Mouse (Mus musculus) embryonic facial prominence, embryonic 11.5 days (tissue): Measurements from ENCODE around the gene Psip1. TPM values are rescaled to one million over a fixed set of nuclear protein-coding genes. Genes with fewer than 3 reads are reported as not detected.

Experiments used
- ATAC-seq: fragments of 200-750 bp; cut with Nextera tagmentation; replicated peaks from 2 replicates; pipeline ENCODE4 v1.8.0; 2017; ENCODE audit warnings: low read depth; ENCODE audit not compliant: insufficient number of reproducible peaks, low FRiP score, low TSS enrichment
- DNase-seq: peaks from one replicate; pipeline ENCODE4 v3.0.0-alpha.2; 2015; ENCODE audit warnings: low spot score
- H3K27ac ChIP-seq: fragments of 300-500 bp; sonication (generic); replicated peaks from 2 replicates; pipeline ENCODE4 v1.5.1; 2014; ENCODE audit warnings: mild to moderate bottlenecking, low read depth, low read length, control low read depth
- H3K27me3 ChIP-seq: fragments of 300-500 bp; sonication (generic); 2 replicates; pipeline ENCODE4 v1.6.1; 2014; ENCODE audit warnings: mild to moderate bottlenecking, low read length, moderate library complexity, mixed read lengths; ENCODE audit not compliant: control insufficient read depth, insufficient read depth
- H3K36me3 ChIP-seq: fragments of 300-500 bp; sonication (generic); replicated peaks from 2 replicates; pipeline ENCODE4 v1.6.1; 2014; ENCODE audit warnings: low read depth, mild to moderate bottlenecking, low read length, moderate library complexity, mixed read lengths; ENCODE audit not compliant: control insufficient read depth, insufficient read depth
- H3K4me1 ChIP-seq: fragments of 300-500 bp; sonication (generic); 2 replicates; pipeline ENCODE4 v1.6.1; 2014; ENCODE audit warnings: low read length, mixed read lengths; ENCODE audit not compliant: control insufficient read depth, insufficient read depth
- H3K4me2 ChIP-seq: fragments of 300-500 bp; sonication (generic); 2 replicates; pipeline ENCODE4 v1.6.1; 2014; ENCODE audit warnings: low read depth, mild to moderate bottlenecking, control low read depth, low read length, moderate library complexity
- H3K4me3 ChIP-seq: fragments of 300-500 bp; sonication (generic); 2 replicates; pipeline ENCODE4 v1.5.1; 2014; ENCODE audit warnings: low read depth, low read length, control low read depth
- H3K9ac ChIP-seq: fragments of 300-500 bp; sonication (generic); replicated peaks from 2 replicates; pipeline ENCODE4 v1.6.1; 2014; ENCODE audit warnings: mild to moderate bottlenecking, control low read depth, low read length
- H3K9me3 ChIP-seq: fragments of 300-500 bp; sonication (generic); replicated peaks from 2 replicates; pipeline ENCODE4 v1.6.1; 2016; ENCODE audit warnings: mild to moderate bottlenecking, low read length, inconsistent platforms, mixed read lengths; ENCODE audit not compliant: control insufficient read depth
- WGBS: fragments of 180-500 bp; shearing (Covaris S2); extraction: QIAGEN DNeasy Blood & Tissue Kit; methylation state at CpG from one replicate; pipeline ENCODE4 v1.1.7; 2014; 5-methylcytosine and 5-hydroxymethylcytosine counted together
- polyA plus RNA-seq: library from polyadenylated mRNA; unstranded; fragments of >200 nt; fragmentation: Nextera tagmentation; extraction: Ambion mirVana; gene quantifications from 2 replicates; pipeline ENCODE4 v1.2.1, GENCODE M21; 2014

Psip1 gene
- polyA plus RNA-seq, 1 experiment from 2014 or later = 425 TPM

DNA sequence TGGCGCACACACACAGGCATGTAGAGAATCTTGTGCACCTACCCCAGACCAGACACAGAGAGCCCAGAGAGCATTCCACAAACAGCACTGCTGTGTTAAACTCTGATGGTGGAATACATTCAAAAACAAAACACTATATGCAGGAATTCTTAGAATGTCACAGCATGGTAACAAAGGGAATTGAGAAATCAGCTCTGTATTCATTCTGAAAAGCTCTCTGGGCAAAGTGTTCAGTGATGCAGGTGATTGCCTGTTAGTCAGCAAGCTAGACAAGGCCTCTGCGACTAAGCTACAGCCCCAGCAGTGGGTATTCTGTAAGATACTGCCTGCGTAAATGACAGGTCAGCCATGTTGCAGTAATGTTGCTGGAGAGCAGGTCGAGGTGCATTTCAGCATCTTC is 35.5 kb downstream of the Psip1 start:
- H3K4me1 ChIP-seq = no peaks in the 10 kb centered on the region

DNA sequence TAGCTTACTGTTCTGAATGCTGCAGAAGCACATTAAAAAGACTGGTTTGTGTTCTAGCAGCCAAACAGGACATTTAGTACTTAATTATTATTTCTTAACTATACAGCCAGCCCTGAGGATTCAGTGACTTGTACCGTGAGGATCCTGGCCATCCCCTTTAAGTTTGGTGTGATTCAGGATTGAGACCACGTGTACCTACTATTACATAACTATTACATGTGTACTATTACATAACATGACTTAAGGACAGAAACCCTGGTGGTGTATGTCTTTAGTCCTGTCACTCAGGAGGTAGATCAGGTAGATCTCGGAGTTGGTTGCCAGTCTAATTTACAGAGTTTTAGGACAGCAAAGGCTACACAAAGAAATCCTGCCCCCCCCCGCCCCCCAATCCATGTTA is 45.2 kb downstream of the Psip1 start:
- Histone ChIP-seq H3K27ac (no peak overlapping the region), H3K9ac (no peak overlapping the region), H3K36me3 (peaks cover 7% of the 10 kb centered on the region), H3K4me1 (no peaks in the 10 kb centered on the region), H3K4me3 (no peak overlapping the region), H3K4me2 (no peak overlapping the region), H3K9me3 (no peaks in the 10 kb centered on the region), H3K27me3 (no peaks in the 10 kb centered on the region)
- 91% methylated on average over 4 of the region's 4 CpGs for WGBS
- ATAC-seq (no peak), DNase-seq (no peak)

More for the DNA sequence above, 35.5 kb downstream of the Psip1 start:
- Histone ChIP-seq H3K36me3 (peaks cover 18% of the 10 kb centered on the region), H3K27me3 (no peaks in the 10 kb centered on the region), H3K27ac (no peak overlapping the region), H3K9ac (no peak overlapping the region), H3K4me3 (no peak overlapping the region), H3K9me3 (no peaks in the 10 kb centered on the region), H3K4me2 (no peak overlapping the region)
- DNase-seq = no peak
- ATAC-seq = no peak
- WGBS = 93% methylated on average over 4 of the region's 4 CpGs

DNA sequence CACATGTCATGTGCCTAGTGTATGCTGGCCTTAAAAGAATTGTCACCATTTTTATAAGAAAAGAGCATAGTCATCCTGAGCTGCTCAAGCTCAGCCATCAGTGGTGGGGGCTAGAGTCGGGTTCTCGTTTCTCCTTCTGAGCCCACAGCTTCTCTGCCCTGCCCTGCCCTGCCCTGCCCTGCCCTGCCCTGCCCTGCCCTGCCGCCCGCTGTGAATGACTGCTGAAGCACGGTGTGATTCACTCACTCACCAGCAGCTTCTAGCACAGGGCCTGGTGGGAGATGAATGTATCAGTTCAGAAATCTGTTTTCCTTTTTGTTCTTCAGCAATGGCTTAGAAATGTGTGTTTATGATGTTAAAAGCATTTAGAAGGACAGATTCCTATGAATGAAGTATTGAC is 47.2 kb downstream of the Psip1 start:
- no peaks in the 10 kb centered on the region for H3K9me3 ChIP-seq
- no peak for DNase-seq
- no peak for ATAC-seq

DNA sequence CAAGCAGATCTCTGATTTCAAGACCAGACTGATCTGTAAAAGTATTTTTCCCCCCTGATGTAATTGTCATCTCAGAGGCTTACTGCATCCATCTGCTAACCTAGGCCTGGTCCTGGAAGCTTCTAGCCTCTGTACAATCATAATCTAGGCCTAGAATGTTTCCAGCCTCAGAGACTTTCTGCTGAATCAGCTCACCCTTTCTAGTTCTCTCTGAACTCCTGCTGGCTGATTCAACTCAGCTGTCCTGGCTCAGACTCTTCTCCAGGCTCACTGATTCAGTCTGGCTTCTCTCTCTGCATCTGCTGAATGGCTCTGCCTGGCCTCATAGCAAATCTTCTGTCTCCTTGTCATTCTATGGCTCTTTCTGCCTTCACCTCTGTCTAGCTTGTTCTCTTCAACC is 48.1 kb downstream of the Psip1 start:
- no peaks in the 10 kb centered on the region for H3K4me1 ChIP-seq
- no peak for ATAC-seq
- H3K36me3 ChIP-seq = peaks cover 7% of the 10 kb centered on the region
- no peak for DNase-seq
- H3K4me2 ChIP-seq = no peak overlapping the region
- H3K27ac ChIP-seq = no peak overlapping the region
- H3K9ac ChIP-seq = no peak overlapping the region
- H3K9me3 ChIP-seq = no peaks in the 10 kb centered on the region
- no peaks in the 10 kb centered on the region for H3K27me3 ChIP-seq
- no peak overlapping the region for H3K4me3 ChIP-seq

More for the DNA sequence above, 47.2 kb downstream of the Psip1 start:
- H3K9ac ChIP-seq = no peak overlapping the region
- H3K4me2 ChIP-seq = no peak overlapping the region
- no peaks in the 10 kb centered on the region for H3K27me3 ChIP-seq
- H3K4me1 ChIP-seq = no peaks in the 10 kb centered on the region
- H3K27ac ChIP-seq = no peak overlapping the region
- WGBS = 63% methylated on average over 5 of the region's 5 CpGs
- peaks cover 7% of the 10 kb centered on the region for H3K36me3 ChIP-seq
- H3K4me3 ChIP-seq = no peak overlapping the region

DNA sequence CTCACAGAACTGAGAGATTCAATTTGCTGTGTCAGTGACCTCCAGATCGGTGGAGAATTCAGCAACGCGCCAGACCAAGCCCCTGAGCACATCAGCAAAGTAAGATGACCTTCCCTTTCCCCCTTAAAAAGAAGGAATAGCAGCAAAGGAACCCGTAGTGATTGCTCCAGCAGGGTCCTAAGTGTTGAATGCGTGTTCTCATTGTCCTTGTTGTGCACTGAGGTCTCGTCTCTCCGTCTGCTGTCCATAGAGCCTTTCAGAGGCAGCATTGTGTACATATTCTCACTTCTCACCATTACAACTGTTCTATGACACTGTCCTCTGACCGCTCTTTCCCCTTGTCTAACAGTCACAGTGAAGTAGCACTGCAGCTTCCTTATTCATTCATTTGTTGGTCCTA is 49.9 kb downstream of the Psip1 start:
- Histone ChIP-seq H3K4me1 (no peaks in the 10 kb centered on the region), H3K4me3 (no peak overlapping the region), H3K36me3 (peaks cover 7% of the 10 kb centered on the region), H3K27me3 (no peaks in the 10 kb centered on the region), H3K9ac (no peak overlapping the region), H3K4me2 (no peak overlapping the region), H3K27ac (no peak overlapping the region), H3K9me3 (no peaks in the 10 kb centered on the region)
- WGBS = 97% methylated on average over 8 of the region's 8 CpGs
- DNase-seq = no peak
- no peak for ATAC-seq

DNA sequence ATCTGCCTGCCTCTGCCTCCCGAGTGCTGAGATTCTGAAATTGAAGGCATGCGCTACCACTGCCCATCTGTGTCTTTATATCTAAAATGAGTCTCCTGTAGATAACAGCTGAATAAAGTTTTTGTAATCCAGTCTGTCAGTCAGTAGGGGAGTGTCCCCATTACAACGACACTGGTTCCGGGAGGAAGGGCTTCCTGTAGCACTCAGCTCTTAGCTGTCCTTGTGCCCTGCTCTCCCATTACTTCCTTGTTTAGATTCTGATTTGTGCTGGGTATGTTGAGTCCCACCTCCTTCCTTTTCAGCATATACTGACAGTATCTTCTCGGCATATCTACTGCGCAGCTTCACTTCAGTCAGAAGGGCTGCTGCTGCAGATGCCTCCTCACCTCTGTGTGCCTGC is 53.4 kb downstream of the Psip1 start:
- ATAC-seq = no peak
- WGBS = 94% methylated on average over 6 of the region's 6 CpGs
- peaks cover 6% of the 10 kb centered on the region for H3K36me3 ChIP-seq

DNA sequence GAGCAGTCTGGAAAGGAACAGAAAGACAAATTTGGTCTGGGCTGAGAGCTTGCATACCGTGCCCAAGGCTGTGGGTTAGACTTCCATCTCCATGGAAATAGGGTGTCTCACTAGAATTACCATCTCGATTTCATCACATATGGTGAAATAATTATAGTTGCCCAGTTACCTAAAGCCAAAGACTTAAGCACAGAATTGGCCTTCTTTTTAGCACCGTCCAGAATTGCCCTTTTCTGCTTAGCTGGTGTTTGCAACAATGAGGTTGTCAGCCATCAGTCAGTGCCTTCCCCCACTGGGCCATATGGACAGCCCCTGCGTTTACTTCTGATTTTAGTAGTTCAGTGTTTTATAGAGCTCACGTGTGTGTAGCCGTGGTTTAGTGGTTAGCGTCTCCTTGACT is 54.3 kb downstream of the Psip1 start:
- Histone ChIP-seq H3K4me1 (no peaks in the 10 kb centered on the region), H3K4me3 (no peak overlapping the region), H3K27ac (no peak overlapping the region), H3K4me2 (no peak overlapping the region), H3K9me3 (no peaks in the 10 kb centered on the region), H3K9ac (no peak overlapping the region), H3K36me3 (peaks cover 6% of the 10 kb centered on the region), H3K27me3 (no peaks in the 10 kb centered on the region)
- 87% methylated on average over 7 of the region's 7 CpGs for WGBS
- DNase-seq = no peak
- ATAC-seq = no peak

More for the DNA sequence above, 53.4 kb downstream of the Psip1 start:
- Histone ChIP-seq H3K27me3 (no peaks in the 10 kb centered on the region), H3K27ac (no peak overlapping the region), H3K9me3 (no peaks in the 10 kb centered on the region), H3K4me3 (no peak overlapping the region), H3K9ac (no peak overlapping the region), H3K4me1 (no peaks in the 10 kb centered on the region), H3K4me2 (no peak overlapping the region)
- no peak for DNase-seq

DNA sequence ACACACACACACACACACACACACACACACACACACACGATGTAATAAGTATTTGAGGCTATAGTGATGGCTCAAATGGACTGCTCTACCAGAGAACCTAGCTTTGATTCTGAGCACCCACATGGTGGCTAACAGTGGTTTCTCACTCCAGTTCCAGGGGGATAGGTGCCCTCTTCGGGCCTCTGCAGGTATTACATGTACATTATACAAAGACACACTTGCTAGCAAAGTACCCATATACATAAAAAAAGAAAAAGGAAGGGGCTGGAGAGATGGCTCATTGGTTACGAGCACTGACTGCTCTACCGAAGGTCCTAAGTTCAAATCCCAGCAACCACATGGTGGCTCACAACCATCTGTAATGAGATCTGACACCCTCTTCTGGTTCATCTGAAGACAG is 57.4 kb downstream of the Psip1 start:
- H3K9me3 ChIP-seq = no peaks in the 10 kb centered on the region
- H3K36me3 ChIP-seq = peaks cover 12% of the 10 kb centered on the region
- H3K27ac ChIP-seq = no peak overlapping the region
- H3K9ac ChIP-seq = no peak overlapping the region
- ATAC-seq = no peak
- no peak overlapping the region for H3K4me2 ChIP-seq
- 91% methylated on average over 4 of the region's 4 CpGs for WGBS
- no peaks in the 10 kb centered on the region for H3K27me3 ChIP-seq
- H3K4me1 ChIP-seq = no peaks in the 10 kb centered on the region
- H3K4me3 ChIP-seq = no peak overlapping the region
- DNase-seq = peak; percentile 22
